Mouse (Mus musculus) T-cell, adult 2 months (primary cell): ENCODE measurements around the gene Ube2d1.

ENCODE experiments used
- DNase-seq: peaks from one replicate; pipeline ENCODE4 v3.0.0; 2022; ENCODE audit warnings: low spot score

Gene Ube2d1

GRCm38 (mm10) chr10:71222639-71223038 lies 62.4 kb downstream of the Ube2d1 start:
- no peak for DNase-seq

- DNase-seq, result peak; percentile 39
Observed at GRCm38 (mm10) chr10:71218228-71218892, 66.7 kb downstream of the Ube2d1 start.

GRCm38 (mm10) chr10:71215996-71216395 lies 69.1 kb downstream of the Ube2d1 start:
- no peak for DNase-seq
